Mouse (Mus musculus) kidney, adult 18-20 months (tissue): ENCODE measurements at regions not wholly inside any gene's neighbourhood (a gene's known extent, or its start where the extent isn't known, plus 50 kb on each side); places are given as distances from the start of the nearest gene placed in this dataset.
"Not testable (repeated sequence)": the region's sequence is repeated elsewhere in the genome, so short reads cannot be mapped to it uniquely, and the experiment has no call there.

Experiments used
- DNase-seq: peaks from one replicate; pipeline ENCODE4 v3.0.0; 2021

- no peak for DNase-seq
These were observed 197.8 kb upstream of the P2ry1 start for GRCm38 (mm10) chr3:60804711-60805293.

DNA sequence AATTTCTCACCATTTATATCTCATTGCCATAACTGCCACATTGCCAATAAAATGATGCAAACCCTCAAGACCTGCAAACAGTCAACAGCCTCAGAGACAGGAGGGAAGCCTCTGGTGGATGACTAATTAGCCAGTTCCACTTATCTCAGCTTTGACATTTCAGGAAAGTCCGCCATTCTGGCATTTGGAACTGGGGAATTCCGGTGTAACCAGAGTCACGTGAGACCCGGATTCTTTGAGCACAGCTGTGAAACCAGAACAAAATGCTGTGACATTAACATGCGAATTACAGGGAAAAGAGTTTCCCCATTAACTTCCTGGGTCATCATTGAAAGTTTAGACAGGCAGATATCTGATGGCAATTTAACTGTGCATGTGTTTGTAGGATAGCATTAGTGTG is 190.7 kb upstream of the P2ry1 start:
- no peak for DNase-seq

DNA sequence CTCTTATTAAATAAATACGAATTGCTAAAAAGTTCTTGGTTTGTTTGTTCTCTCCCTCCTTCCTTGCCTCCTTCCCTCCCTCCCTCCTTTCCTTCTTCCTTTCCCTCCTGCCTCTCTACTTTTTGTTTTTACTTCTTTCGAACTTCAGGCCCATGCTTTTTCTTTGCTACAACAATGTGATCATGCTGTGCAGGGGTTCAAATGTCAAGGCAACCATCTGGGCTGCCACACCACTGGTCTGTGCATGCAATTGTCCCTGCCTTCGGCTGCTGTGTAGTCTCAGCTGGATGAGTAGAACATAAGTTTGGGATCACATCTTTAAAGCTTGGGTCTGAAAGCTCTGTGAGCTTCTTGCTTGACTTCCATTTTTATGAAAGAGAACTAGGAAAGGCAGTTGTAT is 189.1 kb upstream of the P2ry1 start:
- DNase-seq: no peak

GRCm38 (mm10) chr3:60819684-60820281 is 182.8 kb upstream of the P2ry1 start:
- no peak for DNase-seq

DNA sequence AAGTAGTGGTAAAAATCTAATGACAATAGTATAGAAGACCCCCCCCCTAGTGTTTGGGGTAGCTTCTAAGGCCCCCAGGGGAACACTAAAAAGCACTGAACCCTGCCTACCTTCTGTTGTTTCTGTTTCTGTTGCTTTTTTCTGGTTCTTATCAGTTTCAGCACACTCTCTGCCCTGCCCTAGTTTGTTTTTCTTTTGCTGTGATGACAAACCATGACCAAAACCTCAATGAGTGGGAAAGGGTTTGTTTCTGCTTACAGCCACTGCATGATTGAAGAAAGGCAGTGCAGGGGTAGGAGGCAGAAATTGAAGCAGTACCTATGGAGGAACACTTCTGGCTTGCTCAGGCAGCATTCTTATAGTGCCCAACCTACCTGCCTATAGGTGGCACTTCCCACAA is 181.1 kb upstream of the P2ry1 start:
- DNase-seq: no peak

GRCm38 (mm10) chr3:60826759-60827158 is 175.8 kb upstream of the P2ry1 start:
- DNase-seq: no peak

- no peak for DNase-seq
These were observed 170.2 kb upstream of the P2ry1 start for GRCm38 (mm10) chr3:60832385-60832784.

DNA sequence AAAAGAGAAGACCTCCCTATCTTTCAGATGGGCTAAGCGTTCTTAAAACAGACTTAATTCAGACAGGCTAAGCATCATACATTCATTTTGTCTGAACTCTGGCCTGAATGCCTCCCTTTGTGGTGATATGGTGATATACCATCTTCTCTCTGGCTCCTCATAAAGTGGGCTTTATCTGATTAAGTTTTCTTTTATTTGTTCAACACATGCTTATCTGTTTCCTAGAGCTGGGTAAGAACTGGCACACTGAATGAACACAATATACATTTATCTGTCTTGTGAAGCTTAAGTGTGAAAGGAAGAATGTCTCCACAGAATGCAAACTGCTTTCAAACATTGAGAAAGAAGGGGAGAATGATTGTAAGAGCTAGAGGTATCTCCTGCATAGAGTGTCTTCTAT is 160.7 kb upstream of the P2ry1 start:
- DNase-seq: no peak

DNA sequence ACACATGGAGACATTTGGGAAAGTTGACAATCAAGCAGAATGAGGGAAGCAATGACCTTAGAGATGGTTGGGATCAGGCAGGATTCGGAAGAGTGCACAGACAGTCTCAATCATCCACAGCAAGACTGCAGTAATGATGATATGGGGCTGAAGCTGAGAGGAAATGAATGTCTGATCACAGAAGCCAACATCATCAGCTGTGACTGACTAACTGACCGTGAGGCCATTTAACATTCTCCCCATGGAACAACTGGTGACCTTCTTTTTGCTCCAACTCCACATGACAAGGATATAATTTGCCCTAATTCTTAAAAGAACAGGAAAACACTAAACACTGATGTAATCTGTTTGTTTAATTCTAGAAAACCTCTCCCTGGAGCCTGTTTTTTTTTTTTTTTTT is 157.3 kb upstream of the P2ry1 start:
- no peak for DNase-seq

DNA sequence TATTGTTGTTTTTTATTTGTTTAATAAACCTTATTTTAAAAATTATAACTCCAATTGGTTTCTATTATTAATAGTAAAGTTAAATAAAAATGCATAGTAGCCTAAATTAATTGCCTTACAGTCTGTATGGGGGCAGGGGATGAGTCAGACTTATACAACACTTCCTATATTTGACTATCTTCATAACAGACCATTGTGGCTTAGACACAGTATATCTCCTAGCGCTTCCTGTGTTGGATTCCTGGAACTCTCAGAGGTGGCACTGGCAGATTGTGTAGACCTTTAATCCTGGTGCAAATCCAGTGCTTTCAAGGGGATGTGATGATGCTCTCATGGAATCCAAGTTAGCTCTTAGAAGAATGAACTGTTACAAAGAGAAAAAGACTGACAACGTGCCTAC is 154.2 kb upstream of the P2ry1 start:
- DNase-seq: no peak

DNA sequence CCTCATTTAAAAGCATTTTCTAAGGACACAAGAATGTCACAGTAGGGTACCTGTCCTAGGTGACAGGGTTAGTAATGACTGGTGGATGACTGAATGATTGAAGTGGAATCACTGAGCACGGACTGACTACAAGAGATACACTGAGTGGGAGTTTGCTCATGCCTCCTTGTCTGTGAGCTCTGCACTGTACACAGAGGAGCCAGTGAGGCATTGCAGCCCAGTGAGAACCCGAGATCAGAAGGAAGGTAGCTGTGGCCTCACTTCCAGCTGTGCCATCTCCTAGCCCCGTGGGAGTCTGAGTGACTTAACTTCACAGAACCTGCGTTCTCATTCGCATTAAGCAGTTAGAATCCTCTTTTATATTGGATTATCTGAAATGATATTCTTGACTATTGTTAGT is 148.8 kb upstream of the P2ry1 start:
- DNase-seq: no peak

DNA sequence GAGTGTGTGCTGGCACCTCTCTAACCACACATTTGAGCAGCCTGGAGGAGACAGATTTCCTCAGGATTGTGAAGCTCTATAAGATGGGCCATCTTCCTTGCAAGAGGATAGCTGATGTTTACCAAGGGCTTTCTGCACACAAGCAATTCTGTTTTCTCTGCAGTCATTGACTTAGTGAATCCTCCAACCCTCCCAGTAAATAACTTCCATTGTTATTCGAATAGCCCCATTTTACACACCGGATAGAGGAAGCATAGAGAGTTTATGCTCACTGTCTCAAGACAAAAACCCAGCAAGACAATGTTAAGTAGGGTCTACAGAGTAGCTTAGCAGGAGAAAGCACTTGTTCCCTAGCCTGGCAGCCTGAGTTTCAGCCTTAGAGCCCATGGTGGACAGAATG is 146.9 kb upstream of the P2ry1 start:
- no peak for DNase-seq

- DNase-seq: no peak
These were observed 144.0 kb upstream of the P2ry1 start for GRCm38 (mm10) chr3:60858474-60859118.

DNA sequence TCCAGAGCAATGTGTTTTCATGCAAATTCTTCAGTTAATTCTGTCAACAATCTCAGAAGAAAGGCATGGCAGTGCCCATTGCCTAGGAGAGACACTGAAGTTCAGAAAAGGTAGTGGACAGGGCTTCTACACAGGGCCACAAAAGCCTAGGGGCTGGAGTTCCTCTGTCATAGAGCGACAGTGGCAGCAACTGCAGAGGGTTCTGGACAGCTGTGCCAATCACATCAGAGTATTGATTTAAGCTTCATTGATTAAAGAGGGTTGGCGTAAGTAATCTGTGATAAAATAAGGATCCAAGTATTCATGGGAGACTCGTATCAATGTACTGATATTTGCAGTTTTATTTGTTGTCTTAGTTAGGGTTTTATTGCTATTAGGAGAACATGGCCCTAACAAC is 143.5 kb upstream of the P2ry1 start:
- DNase-seq: no peak

DNA sequence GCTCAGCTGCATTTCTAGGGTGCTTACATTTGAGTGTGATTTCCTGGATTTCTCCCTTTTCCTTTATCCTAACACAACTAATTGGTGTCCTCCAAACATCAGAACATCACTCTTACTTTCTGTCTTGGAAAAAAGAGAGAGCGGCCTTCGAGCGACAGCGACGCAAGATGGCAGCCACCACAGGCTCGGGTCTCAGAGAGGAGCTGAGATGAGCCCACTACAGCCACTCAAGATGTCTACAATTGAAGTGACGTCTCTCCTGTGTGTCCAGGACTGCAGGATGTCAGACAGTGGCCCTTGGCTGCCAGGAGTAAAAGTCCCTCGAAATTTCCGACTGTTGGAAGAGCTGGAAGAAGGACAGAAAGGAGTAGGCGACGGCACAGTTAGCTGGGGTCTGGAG is 125.7 kb upstream of the P2ry1 start:
- DNase-seq: not testable (repeated sequence)

GRCm38 (mm10) chr3:60878880-60879279 is 123.7 kb upstream of the P2ry1 start:
- DNase-seq: no peak

- no peak for DNase-seq
These were observed 118.6 kb upstream of the P2ry1 start for GRCm38 (mm10) chr3:60884027-60884426.

DNA sequence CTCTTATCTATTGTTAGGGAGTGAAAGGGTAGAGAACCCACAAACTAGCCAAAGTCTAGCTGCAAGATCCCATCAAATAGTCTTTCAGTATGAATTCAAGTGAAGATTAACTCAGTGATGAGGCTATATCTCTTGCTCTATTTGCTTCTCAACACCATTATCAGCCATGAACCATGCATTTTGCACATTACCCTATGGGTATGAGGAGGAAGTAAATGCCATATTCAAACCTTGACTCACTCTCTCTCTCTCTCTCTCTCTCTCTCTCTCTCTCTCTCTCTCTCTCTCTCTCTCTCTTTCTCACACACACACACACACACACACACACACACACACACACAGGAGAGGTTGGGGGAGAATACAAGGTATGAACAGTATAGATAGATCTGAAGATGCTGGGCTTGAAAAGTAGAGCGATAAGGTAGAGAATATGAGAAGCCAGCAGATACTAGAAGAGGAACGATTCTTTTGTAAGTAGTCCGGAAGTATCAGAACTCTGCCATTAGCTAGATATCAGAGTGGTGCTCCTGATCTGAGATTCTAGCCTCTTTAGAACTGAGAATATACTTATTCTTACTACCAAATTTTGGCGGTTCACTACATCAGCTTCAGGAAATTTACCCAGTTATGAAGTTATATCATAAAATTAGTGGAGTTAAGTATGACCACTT is 113.3 kb upstream of the P2ry1 start:
- DNase-seq: no peak

DNA sequence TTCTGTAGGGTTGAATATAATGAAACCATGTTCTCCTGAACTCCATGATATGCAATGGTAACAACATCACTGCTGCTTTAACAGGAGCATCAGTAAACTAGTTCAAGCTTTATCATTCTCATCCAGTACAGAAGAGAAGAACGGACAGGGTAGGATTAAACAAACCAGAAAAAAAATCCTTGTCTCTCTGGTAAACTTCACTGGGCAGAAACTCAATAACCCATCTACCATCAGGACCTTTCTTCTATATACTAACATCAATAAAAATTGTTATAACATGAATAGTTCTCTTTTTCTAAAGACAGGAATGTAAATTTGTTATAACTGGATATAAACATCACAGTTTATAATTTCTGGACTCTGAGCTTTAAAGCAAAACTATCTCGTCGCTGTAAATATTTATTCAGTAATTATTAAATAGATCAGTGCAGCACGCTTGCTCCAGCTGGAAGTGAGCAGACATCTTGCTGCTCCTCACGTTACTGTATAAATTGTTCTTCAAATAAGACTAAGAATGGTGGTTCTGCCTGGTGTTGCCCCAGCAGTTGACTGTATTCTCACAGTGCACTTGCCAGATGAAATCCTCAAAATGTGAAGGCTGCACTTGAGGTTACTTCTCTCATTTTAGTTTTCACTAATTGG is 104.8 kb upstream of the P2ry1 start:
- no peak for DNase-seq

DNA sequence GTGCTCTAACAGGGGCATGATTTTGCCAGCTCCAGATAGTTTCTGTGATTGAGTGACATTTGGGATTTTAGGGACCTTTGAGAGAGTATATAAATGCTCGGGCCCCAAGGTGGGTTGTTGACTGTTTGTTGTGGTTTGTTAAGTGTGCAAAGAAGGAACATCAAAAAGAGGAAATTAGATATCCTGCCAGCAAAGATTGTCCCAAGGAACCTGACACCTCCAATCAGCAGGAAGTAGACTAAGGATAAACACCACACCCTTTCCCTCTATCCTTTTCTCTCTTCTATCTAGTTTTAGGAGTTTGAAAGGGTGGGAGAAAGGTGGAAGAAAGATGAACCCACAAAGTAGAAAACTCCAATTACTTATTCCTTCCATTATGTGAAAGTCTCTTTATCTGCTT is 103.9 kb upstream of the P2ry1 start:
- no peak for DNase-seq

- no peak for DNase-seq
These were observed 101.0 kb upstream of the P2ry1 start for GRCm38 (mm10) chr3:60901571-60901970.

- no peak for DNase-seq
These were observed 86.2 kb upstream of the P2ry1 start for GRCm38 (mm10) chr3:60916411-60916810.

DNA sequence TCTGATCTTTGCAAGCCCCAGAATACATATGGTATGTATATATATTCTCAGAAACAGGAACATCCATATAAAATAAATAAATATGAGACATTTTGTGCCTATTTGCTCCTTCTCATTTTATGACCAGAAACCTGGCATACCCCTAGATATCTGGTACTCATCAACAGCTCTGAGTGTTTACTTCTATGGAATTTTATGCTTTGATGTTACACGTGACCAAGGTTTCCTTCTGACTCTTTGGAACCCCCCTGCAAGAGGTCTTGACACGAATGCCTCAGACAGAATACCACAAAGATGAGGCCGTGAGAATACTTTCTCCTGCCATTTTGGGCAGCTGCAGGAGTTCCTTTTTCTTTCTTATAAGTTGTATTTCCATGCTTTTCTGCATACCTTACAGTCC is 85.3 kb upstream of the P2ry1 start:
- DNase-seq: no peak

DNA sequence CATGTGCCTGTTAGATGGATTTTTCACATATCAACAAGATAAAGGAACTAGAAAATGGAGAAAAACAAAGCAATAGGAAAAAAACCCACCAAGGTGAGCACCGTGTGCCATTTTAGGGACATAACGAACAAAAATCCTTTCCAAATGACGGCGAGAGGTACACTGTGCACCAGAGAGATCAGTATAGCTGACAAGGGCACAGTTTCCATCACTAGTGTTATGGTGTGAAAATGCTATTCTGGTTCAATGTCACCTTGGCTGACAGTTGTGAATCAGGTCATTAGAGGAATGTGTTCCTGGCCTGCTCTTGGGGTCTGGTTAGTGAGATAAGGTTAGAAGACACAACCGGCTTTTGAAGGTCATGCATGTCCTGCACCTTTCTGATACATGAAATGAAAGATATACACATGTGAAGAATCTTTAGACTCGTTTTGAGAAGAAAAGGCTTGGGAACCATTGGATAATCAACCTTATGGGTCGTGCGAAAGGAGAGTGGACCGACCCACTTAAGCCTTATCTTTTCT is 76.5 kb upstream of the P2ry1 start:
- DNase-seq: no peak
